Mouse (Mus musculus) left cerebral cortex, postnatal 36 days (tissue): ENCODE measurements around the gene Cadm3. TPM values are rescaled to one million over a fixed set of nuclear protein-coding genes. Genes with fewer than 3 reads are reported as not detected.
"Not testable (repeated sequence)": the region's sequence is repeated elsewhere in the genome, so short reads cannot be mapped to it uniquely, and the experiment has no call there.

ENCODE experiments used
- DNase-seq, 2 experiments: peaks; one replicate each; pipeline ENCODE4 v3.0.0; 2021 to 2022; ENCODE audit warnings: low spot score in 2 of 2, mixed read lengths in 1 of 2
- intact Hi-C: fragments of 180-260 bp; cut with DNase I; formaldehyde crosslinking; loops from one replicate; pipeline ENCODE4 v1.15.1; 2025
- total RNA-seq, 2 experiments: library from RNA; stranded (reverse); gene quantifications; 2 replicates each; pipeline ENCODE4 v1.2.3; 2021

Cadm3 gene
- total RNA-seq, 2 experiments from 2014 or later, result 437 to 444 TPM

GRCm38 (mm10) chr1:173329185-173329584 is 38.3 kb downstream of the Cadm3 start:
- DNase-seq, result no peak
- intact Hi-C loops, result no loop called here

- no peak for DNase-seq
- intact Hi-C loops, result no loop called here
Observed at GRCm38 (mm10) chr1:173328446-173328845, 39.0 kb downstream of the Cadm3 start.

GRCm38 (mm10) chr1:173326552-173326951 is 40.9 kb downstream of the Cadm3 start:
- DNase-seq, result no peak
- intact Hi-C loops, result no loop called here

- intact Hi-C loops, result no loop called here
- no peak for DNase-seq
Observed at GRCm38 (mm10) chr1:173325395-173325794, 42.1 kb downstream of the Cadm3 start.

- no peak for DNase-seq
- intact Hi-C loops, result loop anchor here (5.0 kb wide), 2 partner anchors 72 to 693 kb away; partner anchors contain the start of gene Dusp23
Observed at GRCm38 (mm10) chr1:173324961-173325360, 42.5 kb downstream of the Cadm3 start.

- intact Hi-C loops, result loop anchor here (2.0 to 5.0 kb wide), 3 partner anchors 53 to 692 kb away; partner anchors contain the start of gene Dusp23
Observed at GRCm38 (mm10) chr1:173323839-173324585, 43.5 kb downstream of the Cadm3 start.

GRCm38 (mm10) chr1:173322249-173322627 is 45.3 kb downstream of the Cadm3 start:
- intact Hi-C loops, result loop anchor here (2.0 to 5.0 kb wide), 3 partner anchors 55 to 690 kb away; partner anchors contain the start of gene Dusp23
- DNase-seq, result no peak

More at GRCm38 (mm10) chr1:173323839-173324585, 43.5 kb downstream of the Cadm3 start:
- DNase-seq, result no peak

GRCm38 (mm10) chr1:173321593-173322248 is 45.8 kb downstream of the Cadm3 start:
- DNase-seq, result no peak
- intact Hi-C loops, result loop anchor here (2.0 to 5.0 kb wide), 3 partner anchors 55 to 689 kb away; partner anchors contain the start of gene Dusp23

GRCm38 (mm10) chr1:173317925-173318477 is 49.5 kb downstream of the Cadm3 start:
- intact Hi-C loops, result no loop called here
- DNase-seq, result no peak

GRCm38 (mm10) chr1:173315725-173316124 is 51.8 kb downstream of the Cadm3 start:
- intact Hi-C loops, result no loop called here
- no peak for DNase-seq

- DNase-seq, intact Hi-C loops: not testable (repeated sequence)
Observed at GRCm38 (mm10) chr1:173313535-173314050, 53.9 kb downstream of the Cadm3 start.

GRCm38 (mm10) chr1:173302795-173303194 is 64.7 kb downstream of the Cadm3 start:
- DNase-seq, intact Hi-C loops: not testable (repeated sequence)

Other genes starting within 250 kb of the Cadm3 start
- gene Olfr1408, start 230.3 kb downstream of the Cadm3 start, total RNA-seq, result not detected
- gene Olfr1406, start 177.1 kb downstream of the Cadm3 start, total RNA-seq, result not detected
- gene Olfr218, start 169.9 kb downstream of the Cadm3 start, total RNA-seq, result not detected
- gene Olfr1404, start 155.3 kb downstream of the Cadm3 start, total RNA-seq, result not detected
- gene Fcer1a, start 140.5 kb downstream of the Cadm3 start, total RNA-seq, result not detected
- gene Olfr418, start 101.7 kb downstream of the Cadm3 start, total RNA-seq, result not detected
- not detected for gene Mptx2, start 89.9 kb downstream of the Cadm3 start, total RNA-seq
- gene Ackr1, start 33.9 kb downstream of the Cadm3 start, total RNA-seq, result 10 to 100 TPM; 83.5 to 94.7 TPM
- gene Aim2, start 16.8 kb downstream of the Cadm3 start, total RNA-seq, result 1 to 10 TPM; 1.3 to 2.5 TPM
- not detected for gene Ifi206, start 123.3 kb upstream of the Cadm3 start, total RNA-seq
- not detected for gene Ifi214, start 168.3 kb upstream of the Cadm3 start, total RNA-seq
- gene Ifi213, start 231.6 kb upstream of the Cadm3 start, total RNA-seq, result not detected